Mouse (Mus musculus) naive thymus-derived CD4-positive, alpha-beta T cell, adult 2 months (primary cell): ENCODE data around the gene Egr4.

Source experiments
- DNase-seq: peaks from one replicate; pipeline ENCODE4 v3.0.0-alpha.2; 2011; ENCODE audit warnings: low read depth

Gene Egr4

DNA sequence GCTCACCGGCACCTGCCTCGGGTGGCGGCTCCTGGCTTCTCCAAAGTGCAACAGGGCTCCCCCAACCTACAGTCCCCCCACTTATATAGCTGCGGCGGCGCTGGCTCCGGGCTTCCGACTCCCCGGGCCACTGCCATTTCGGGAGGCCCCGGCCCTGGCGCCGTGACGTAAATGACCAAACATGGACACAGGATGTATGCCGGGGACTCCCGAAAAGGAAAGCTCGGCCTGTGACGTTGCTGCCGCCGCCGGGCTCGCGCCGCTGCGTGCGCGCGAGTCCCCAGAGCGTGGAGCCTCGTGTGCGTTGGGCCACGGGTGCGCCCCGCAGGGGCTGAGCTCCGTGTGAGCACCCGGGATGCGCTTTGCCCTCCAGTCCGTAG lies at the start of gene Egr4:
TSS of gene Egr4 (minus strand) at position 59 of the 380 bp plus-strand sequence.
- peak; percentile 32 for DNase-seq

DNA sequence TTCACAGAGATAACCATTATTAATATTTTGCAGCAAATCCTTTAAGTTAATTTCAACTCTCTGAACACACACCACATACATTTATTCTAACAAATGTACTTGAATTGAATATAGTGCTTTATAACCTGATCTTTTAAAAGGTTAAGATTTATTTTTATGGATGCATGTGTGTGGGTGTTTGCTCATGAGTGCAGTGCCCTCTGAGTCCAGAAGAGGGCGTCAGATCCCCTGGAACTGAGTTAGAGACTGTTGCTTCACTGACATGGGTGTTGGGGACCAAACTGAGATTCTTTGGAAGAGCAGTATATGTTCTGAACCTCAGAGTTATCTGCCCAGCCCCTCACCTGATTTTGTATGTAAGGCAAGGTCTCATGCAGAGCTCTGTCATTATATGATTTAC lies 49.0 kb upstream of the Egr4 start:
- no peak for DNase-seq

DNA sequence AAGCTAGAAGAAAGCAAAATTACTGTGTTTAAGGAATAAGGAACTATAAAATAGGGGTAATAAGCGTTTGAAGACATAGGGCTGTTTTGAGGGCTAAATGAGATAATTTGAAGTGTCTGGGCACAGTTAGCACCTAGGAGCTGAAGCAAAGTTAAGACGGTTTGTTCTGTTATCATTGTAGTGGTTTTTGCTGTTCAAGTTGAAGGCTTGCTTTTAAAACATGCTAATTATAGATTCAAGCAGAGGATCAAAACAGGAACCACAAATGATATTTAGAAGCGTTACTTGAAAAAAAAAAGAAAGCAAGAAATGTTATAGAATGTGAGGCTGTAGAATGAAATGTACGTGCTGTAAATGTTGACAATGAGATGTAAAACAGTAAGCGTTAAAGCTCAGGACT lies 34.3 kb upstream of the Egr4 start:
- no peak for DNase-seq

DNA sequence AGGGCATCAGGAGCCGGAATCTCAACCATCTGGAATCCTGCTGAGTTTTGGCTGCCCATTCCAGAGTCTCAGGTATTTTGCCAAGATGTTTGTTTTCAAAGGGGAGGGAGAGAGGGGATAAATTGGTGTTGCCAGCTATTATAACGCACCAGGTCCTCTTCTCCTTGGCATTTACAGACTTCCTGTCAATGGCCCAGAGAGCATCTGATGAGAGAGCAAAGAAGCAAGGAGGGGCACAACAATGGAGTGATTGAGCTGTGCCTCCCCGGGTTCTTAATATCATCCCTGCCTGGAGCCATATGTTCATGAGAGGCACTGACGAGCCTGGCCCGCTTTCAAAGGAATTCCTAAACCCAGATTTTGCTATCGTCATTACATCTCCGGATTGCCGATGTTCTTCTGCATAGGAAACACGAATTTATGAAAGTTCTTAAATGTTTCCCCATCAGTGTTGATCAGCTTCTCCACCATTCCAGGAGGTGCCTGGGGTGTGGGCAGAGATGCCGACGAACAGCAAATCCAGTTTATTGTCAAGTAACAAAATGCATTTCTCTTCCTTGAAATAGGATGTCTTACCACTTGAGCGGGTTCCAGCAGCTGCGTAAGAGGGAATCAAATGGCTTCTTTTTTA lies 31.0 kb upstream of the Egr4 start:
- DNase-seq = no peak

DNA sequence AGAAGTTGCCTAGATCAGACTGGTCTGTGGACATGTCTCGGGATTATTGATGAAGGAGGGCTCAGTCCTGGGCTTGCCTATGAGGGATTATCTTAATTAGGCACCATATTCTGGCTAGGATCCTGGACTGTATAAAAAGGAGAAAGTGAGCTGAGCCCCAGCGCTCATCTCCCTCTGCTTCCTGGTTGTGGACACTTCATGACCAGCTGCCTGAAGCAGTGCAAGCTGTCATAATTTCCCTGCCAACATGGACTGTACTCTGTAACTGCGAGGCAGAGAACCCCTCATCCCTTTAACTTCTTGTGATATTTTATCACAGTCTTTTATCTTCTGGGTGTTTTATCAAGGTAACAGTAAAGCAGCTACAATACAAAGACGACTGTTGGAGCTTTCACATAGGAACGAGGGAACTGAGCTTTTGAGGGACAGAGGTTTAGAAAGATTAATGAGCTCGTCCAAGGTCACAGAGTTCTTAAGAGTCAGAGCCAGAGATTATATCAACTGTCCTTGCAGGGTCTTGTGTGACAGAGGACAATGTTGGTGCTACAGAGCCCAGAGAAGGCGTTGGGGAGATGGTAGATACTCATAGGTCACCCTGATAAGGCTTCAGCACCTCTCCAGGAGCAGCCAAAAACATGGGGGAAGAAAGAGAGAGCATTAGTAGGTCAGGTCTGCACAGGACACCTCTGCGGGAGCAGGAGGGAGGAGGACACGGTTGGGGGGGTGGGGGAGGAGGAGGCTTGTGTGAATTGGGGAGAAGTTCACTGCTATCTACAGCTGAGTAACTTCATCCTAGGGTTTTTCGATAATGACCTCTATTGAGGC lies 30.2 kb upstream of the Egr4 start:
- no peak for DNase-seq

DNA sequence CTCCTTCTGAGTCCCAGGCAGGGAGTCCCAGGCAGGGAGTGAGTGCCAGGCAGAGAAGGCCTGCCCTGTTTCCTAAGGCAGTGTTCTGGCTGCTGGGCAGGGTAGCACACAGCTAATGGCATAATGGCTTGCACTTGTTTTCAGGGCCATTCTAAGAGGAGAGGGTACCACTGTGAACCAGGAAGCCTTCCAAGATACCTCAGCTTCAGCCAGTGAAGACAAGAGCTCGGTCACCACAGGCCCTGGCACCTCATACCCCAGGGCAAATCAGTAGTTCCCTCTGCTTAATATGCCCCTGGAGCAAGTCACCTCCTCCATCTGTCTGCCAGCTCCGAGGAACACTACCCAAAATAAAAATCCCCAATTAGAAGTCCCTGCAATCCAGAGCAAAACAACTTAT lies 9.4 kb upstream of the Egr4 start:
- no peak for DNase-seq

DNA sequence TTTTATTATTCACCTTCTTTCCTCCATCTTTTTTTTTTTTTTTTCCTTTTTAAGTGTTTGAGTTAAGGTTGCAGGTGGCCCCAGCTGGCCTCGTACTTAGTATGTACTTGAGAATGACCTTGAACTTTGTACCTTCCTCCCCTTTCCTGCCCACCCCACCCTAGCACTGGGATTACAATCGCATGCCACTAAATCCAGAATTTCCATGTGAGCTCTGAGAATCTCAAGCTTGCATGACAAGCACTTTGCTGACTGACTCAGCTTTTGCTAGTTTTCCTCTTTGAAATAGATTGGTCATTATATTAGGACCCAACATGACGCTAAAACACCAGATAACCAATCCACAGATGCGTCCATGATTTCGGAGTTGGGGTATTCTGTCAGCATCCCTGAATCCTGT lies 8.6 kb upstream of the Egr4 start:
- DNase-seq = no peak

DNA sequence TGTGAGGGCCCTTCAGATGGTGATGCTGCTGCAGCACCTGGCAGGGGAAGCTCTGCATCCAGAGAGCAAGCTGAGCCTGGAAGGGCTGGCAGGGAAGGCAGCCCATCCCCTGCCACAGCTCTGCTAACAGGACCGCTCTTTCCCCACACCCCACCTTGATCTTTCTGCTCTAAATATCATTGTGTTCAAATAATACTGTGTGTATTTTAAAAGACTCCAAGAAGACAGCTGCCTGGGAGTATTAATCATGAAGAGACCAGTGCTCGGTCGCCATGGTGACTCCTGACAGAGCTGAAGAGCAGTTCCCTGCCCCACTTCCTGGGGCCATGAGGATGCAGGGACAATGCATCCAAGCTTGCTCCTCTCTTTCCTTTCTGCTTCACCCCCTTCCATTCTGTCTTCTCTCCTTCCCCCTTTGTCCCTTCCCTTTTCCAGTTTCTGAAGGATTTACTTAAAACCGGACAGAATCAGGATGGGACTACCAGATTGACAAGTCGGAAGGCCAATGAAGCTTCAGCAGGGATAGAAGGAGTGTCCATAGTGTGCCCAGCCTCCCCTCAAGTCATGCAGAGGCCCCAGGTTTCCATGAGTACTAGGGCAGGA lies 4.8 kb upstream of the Egr4 start:
- DNase-seq = no peak

DNA sequence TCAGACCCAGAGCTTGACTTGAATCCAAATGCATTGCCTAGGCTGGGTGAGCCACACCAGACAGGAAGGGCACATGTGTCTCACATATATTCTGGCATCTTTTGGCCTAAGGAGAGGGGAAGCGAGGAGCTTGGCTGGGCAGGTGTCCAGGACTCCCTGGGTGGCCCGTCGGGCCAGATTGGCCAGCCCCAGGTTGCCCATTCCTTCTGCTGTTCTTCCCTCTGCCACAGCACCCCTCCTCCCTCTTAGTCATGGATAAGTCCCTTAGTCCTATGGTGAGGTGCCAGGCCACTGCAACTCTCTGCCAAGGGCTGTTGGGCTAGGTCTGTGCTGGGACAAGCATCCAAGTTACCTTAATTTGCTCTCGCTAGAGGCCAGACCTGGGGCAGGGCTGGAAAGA lies 2.6 kb upstream of the Egr4 start:
- no peak for DNase-seq

DNA sequence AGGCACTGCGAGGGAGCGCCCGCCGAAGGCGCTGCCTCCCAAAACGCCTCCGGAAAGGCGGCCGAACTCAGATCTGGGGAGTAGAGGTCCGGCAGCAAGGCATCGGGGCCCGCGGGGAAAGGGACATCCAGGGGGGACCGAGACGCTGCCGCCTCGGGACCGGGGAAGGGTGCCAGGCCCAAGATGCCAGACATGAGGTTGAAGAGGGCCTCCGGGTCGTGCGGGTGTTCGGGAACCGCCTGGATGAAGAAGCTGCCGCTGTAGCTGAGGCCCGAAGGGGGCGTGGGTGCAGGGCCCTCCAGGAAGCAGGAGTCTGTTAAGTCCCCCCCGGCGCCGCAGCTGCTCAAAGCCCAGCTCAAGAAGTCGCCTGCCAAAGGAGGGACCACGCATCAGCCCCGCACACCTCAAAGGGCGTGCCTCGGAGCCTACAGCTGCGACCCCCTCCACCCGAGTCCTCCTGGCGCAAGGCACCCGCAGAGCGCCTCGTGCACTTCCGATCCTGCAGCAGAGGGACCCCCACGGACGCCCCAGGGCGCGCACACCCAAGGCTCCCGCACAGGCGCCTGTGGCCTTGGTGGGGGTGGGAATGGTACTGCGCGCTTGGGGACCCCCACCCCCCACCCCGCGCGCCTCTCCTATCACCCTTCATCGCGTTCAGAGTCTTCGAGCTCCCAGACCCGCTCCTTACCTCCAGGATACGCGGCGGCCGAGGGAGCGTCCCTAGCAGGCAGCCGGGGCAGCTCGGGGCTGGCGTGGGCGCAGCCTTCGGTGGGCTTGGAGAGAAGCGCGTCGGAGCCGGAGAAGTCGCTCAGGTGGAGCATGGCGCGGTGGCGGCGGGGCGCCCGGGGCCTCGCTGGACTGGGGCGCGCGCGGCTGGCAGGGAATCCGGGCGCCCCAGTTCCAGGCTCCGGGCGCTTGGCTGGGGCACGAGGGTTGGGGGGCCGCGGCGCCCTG lies 535 bp downstream of the Egr4 start:
- DNase-seq = no peak

DNA sequence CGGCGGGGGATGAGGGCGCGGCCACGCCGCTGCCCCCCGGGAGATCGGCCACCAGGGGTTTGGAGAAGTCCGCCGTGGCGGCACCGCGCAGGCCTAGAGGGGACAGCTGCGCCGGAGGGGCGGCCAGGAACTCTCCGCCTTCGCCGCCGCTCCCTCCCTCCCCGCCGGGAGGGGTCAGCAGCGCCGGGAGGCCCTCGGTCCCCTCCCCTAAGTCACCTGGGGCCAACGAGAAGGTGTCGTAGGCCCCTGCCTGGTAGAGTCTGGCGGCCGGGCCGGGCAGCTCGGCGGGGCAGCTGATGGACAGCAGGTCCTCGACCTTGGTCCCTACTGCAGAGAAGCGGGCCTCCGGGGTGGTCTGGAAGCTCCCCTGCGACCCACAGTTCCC lies 1.3 kb downstream of the Egr4 start:
- DNase-seq = no peak

DNA sequence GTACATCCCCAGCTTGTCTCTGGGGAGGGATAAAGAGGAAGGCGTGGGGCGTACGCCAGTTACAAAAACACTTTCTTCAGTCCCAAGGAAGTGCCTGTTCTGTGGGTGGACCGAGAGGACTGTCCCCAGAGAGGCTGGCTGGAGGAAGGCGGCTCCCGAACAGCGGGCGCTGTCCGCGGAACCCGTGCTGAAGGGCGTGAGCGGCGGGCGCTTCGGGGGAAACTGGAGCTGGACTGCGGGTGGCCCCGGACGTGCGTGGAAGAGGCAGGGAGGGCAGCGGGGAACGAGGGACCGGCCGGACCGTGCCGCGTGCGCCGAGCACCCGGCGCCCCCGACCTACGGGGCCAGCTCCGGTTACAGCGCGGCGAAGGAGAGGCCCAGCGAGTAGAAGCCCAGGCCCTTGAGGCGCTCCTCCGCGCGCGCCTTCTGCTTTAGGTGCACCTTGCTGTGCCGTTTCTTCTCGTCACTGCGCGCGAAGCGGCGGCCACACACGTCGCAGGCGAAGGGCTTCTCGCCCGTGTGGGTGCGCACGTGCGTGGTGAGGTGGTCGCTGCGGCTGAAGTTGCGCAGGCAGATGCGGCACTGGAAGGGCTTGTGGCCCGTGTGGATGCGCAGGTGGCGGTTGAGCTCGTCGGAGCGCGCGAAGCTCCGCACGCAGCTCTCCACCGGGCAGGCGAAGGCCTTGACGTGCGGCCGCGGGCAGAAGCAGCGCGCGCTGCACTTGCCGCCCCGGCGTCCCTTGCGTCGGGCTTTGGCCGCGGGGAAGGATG lies 1.9 kb downstream of the Egr4 start:
- DNase-seq = no peak

DNA sequence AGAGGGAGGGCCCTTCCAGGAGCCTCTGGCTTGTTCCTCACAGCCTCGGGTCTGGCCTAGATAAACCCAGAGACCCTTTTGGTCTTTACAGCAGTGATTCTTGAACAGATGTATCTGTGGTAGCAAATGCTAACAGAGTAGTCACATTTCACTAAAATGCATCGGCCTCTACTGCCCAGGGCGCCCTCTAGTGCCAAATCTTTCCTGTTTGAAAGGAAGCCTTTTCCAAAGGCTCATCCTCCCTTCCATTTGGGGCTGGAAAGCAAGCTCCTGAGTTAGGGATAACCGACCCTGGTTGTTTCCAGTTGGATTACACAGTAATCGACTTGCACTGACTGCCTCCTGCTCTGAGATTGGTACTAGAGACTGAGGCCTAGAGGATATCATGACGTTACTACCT lies 2.9 kb downstream of the Egr4 start:
- no peak for DNase-seq

DNA sequence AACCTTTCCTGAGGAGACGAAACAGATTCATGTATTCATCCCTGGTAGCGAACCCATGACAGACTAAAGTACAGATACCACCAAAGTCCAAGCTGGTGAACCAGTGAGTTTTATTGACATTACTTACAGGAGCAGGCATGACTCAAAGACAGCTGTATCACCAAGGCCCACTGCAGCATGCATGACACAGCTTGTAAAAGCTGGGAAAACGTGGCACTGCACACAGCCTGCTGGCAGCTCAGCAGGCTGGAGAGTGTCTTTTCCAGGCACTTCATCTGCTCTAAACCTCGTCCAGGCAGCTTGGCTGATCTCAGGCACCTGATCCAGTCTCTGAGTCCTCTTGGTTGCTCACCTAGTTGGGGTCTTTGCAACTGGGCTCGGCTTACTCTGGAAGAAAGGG lies 4.8 kb downstream of the Egr4 start:
- no peak for DNase-seq

DNA sequence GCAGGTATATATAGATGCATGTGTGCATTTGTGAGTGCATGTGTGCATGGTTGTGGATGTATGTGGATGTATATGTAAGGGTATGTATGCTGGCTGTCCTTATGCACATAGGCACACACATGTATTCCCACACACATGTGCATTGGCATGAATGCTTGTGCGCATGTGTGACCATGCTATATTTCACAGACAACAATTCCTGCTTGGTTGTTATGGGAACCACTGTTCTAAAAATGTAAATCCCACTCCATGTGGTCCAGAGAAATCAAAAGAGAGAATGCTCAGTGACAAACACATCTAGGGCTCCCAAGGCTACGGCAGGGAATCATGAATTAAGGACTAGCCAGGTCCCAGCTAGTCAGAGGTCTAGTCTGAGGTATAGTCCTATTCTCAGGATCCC lies 8.5 kb downstream of the Egr4 start:
- no peak for DNase-seq

DNA sequence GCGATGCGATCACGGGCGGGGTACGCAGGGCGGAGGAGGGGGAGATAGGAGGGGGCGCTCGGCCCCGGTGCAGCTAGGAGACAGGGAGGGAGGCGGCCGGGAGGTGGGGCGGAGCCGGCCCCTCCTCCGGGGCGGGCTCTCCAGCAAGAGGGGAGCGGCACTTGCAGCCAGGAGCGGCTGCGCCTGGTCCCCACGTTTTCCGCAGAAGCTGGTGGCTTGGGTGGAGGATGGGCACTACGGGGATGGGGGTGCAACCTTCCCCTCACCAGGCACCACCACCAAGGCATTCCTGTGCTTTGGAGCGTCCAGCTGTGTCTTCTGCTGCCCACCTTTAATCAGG lies 10.5 kb downstream of the Egr4 start, which contains the start of gene Fbxo41:
TSS of gene Fbxo41 (minus strand) at position 84 of the 340 bp plus-strand sequence.
- no peak for DNase-seq

DNA sequence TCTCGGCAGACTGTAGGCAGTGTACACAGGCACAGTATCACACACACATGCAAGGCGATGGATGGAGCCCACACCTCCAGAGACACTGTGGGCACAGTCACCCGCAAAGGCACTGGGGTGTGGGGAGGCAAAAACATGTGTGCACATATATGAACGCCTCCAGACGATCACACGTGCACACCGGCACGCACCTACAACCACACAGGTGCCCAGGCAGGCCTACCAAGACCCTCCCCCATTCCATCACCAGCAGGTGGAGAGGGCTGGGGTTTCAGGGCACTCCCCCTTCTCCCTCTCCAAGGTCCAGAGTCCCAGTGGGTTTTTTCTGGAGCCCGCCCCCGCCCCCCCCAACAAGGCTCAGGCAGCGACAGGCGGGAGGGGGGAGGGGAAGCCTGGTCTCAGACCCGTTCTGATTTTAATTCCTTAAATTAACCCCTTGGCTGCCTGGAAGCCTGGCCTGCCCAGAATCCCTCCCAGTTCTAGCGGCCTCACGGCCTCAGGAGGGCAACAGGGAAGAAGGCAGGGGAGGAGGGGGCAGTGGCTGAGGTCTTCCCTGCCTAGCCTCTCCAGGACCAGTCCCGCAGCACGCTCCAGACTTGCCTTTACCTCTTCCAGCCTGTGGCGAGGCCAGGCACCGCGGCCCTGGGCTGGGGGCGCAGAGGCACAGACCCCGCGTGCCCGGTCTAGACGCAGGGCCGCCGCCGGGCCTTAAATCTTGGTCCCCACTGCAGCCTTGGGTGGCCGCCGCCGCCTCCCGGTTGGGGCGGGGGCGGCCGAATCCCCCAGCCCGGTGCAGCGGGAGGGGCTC lies 11.1 kb downstream of the Egr4 start:
- no peak for DNase-seq

DNA sequence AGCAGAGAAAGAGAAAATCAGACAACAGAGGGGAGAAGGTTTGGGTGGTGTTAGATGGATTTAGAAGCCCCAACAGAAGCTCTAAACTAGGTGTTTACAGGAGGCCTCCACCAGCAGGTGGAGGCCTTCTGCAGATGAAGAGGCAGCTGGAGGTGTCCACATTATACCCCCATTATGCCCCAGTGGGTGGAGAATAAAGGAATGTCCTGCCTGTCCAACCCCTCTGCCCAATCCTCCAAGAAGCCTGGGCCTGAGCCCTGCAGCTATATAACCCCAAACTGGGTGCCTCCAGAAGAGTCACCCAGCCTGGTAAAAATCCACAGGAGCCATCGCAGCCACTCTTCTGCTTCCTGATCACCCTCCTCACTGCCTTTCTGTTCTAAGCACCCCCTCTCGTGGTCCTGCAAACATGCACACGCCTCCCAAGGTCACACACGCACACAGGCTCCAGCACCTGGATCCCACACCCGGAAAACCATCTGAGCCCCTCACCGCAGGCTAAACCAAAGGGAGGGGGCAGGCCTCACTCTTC lies 11.8 kb downstream of the Egr4 start:
- no peak for DNase-seq

DNA sequence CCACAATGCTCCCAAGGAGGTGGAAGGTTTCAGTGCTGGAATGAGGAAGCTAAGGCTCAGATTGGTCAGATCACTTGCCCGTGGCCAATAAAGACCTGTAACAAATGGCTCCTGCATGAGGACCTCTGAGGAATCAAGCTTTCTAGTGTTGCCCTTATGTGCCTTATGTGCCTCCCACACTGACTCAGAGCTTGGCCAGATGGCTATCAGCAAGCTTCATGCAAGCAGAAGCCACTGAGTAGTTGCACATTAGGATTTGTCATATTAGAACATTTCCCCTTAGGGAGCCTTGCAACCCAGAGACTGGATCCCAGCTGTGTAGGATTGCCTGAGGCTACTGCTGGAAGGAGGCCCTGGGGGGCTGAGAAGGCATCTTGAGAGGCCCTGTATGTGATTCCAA lies 13.0 kb downstream of the Egr4 start:
- DNase-seq = no peak

DNA sequence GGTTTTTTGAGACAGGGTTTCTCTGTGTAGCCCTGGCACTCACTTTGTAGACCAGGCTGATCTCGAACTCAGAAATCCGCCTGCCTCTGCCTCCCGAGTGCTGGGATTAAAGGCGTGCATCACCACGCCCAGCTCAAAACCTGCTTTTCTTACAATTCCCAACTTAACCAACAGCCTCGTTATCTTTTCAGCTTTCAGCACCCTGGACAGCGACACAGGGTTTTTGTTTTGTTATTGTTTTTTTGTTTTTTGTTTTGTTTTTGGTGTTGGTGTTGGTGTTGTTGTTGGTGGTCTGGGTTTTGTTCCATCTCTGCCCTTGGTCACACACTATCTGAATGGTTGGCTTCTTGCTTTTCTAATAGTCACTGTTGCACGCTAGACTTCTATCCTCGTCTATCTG lies 15.2 kb downstream of the Egr4 start:
- DNase-seq = no peak

DNA sequence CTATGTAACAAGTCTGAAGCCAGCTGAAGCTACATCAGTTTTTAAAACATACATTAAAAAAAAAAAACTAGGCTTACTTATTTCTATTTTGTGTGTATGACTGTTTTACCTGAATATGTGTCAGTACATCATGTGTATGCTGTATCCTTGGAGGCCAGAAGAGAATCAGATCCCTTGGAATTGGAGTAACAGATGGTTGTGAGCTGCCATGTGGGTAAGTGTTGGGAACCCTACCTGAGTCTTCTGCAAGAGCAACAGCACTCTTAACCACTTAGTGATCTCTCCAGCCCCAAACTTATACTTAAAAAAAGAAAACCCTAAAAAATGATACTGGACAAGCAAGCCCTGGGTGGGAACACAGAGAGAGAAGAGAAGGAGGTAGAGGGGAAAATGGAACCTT lies 16.4 kb downstream of the Egr4 start:
- DNase-seq = no peak
